Mouse (Mus musculus): ENCODE data around the gene Cept1.

The Cept1 gene

GRCm38 (mm10) chr3:106474210-106474609 is 73.4 kb downstream of the Cept1 start:
- no peaks in the 10 kb centered on the region for H3K36me3 ChIP-seq (ENCODE audit: insufficient read depth, low read length)
- no peaks in the 10 kb centered on the region for H3K27me3 ChIP-seq (ENCODE audit: insufficient read depth, low read length)
- TF ChIP-seq NANOG (IDR thresholded peaks at IDR 0.05; ENCODE audit: borderline replicate concordance, low read length) (no peak), CTCF (conservative IDR thresholded peaks at IDR 0.05; ENCODE audit: low read length) (no peak), POU5F1 (IDR thresholded peaks at IDR 0.05; ENCODE audit: borderline replicate concordance, low read length) (no peak)
- no peaks in the 10 kb centered on the region for H3K4me1 ChIP-seq (replicated peaks; ENCODE audit: low read depth, low read length)
- no peak overlapping the region for H3K4me3 ChIP-seq (replicated peaks; ENCODE audit: low read length)
- H3K9me3 ChIP-seq (ENCODE audit: low read length): no peaks in the 10 kb centered on the region

GRCm38 (mm10) chr3:106464750-106465149 is 82.9 kb downstream of the Cept1 start:
- Histone ChIP-seq H3K4me1 (replicated peaks; ENCODE audit: low read depth, low read length) (no peaks in the 10 kb centered on the region), H3K27me3 (ENCODE audit: insufficient read depth, low read length) (no peaks in the 10 kb centered on the region), H3K9me3 (ENCODE audit: low read length) (no peaks in the 10 kb centered on the region), H3K4me3 (replicated peaks; ENCODE audit: low read length) (no peak overlapping the region), H3K36me3 (ENCODE audit: insufficient read depth, low read length) (no peaks in the 10 kb centered on the region)
- no peak for TF ChIP-seq CTCF (conservative IDR thresholded peaks at IDR 0.05; ENCODE audit: low read length)
- no peak for TF ChIP-seq POU5F1 (IDR thresholded peaks at IDR 0.05; ENCODE audit: borderline replicate concordance, low read length)
- TF ChIP-seq NANOG (IDR thresholded peaks at IDR 0.05; ENCODE audit: borderline replicate concordance, low read length): no peak

- Histone ChIP-seq H3K9me3 (ENCODE audit: low read length) (no peaks in the 10 kb centered on the region), H3K4me3 (replicated peaks; ENCODE audit: low read length) (no peak overlapping the region), H3K27me3 (ENCODE audit: insufficient read depth, low read length) (no peaks in the 10 kb centered on the region), H3K36me3 (ENCODE audit: insufficient read depth, low read length) (no peaks in the 10 kb centered on the region), H3K4me1 (replicated peaks; ENCODE audit: low read depth, low read length) (no peaks in the 10 kb centered on the region)
- TF ChIP-seq POU5F1 (IDR thresholded peaks at IDR 0.05; ENCODE audit: borderline replicate concordance, low read length): no peak
Measured at GRCm38 (mm10) chr3:106462493-106462892, 85.1 kb downstream of the Cept1 start.

- no peaks in the 10 kb centered on the region for H3K36me3 ChIP-seq (ENCODE audit: insufficient read depth, low read length)
- H3K9me3 ChIP-seq (ENCODE audit: low read length): no peaks in the 10 kb centered on the region
- H3K27me3 ChIP-seq (ENCODE audit: insufficient read depth, low read length): no peaks in the 10 kb centered on the region
- no peaks in the 10 kb centered on the region for H3K4me1 ChIP-seq (replicated peaks; ENCODE audit: low read depth, low read length)
- no peak for TF ChIP-seq CTCF (conservative IDR thresholded peaks at IDR 0.05; ENCODE audit: low read length)
- TF ChIP-seq NANOG (IDR thresholded peaks at IDR 0.05; ENCODE audit: borderline replicate concordance, low read length): no peak
- TF ChIP-seq POU5F1 (IDR thresholded peaks at IDR 0.05; ENCODE audit: borderline replicate concordance, low read length): no peak
- no peak overlapping the region for H3K4me3 ChIP-seq (replicated peaks; ENCODE audit: low read length)
Measured at GRCm38 (mm10) chr3:106462059-106462470, 85.5 kb downstream of the Cept1 start.

- H3K27me3 ChIP-seq (ENCODE audit: insufficient read depth, low read length): no peaks in the 10 kb centered on the region
- TF ChIP-seq POU5F1 (IDR thresholded peaks at IDR 0.05; ENCODE audit: borderline replicate concordance, low read length): no peak
- TF ChIP-seq CTCF (conservative IDR thresholded peaks at IDR 0.05; ENCODE audit: low read length): no peak
- no peak for TF ChIP-seq NANOG (IDR thresholded peaks at IDR 0.05; ENCODE audit: borderline replicate concordance, low read length)
- H3K4me1 ChIP-seq (replicated peaks; ENCODE audit: low read depth, low read length): no peaks in the 10 kb centered on the region
- H3K4me3 ChIP-seq (replicated peaks; ENCODE audit: low read length): no peak overlapping the region
- no peaks in the 10 kb centered on the region for H3K9me3 ChIP-seq (ENCODE audit: low read length)
- no peaks in the 10 kb centered on the region for H3K36me3 ChIP-seq (ENCODE audit: insufficient read depth, low read length)
Measured at GRCm38 (mm10) chr3:106457298-106457869, 90.2 kb downstream of the Cept1 start.

- Histone ChIP-seq H3K4me1 (replicated peaks; ENCODE audit: low read depth, low read length) (no peaks in the 10 kb centered on the region), H3K27me3 (ENCODE audit: insufficient read depth, low read length) (no peaks in the 10 kb centered on the region), H3K9me3 (ENCODE audit: low read length) (no peaks in the 10 kb centered on the region), H3K36me3 (ENCODE audit: insufficient read depth, low read length) (no peaks in the 10 kb centered on the region), H3K4me3 (replicated peaks; ENCODE audit: low read length) (no peak overlapping the region)
- TF ChIP-seq POU5F1 (IDR thresholded peaks at IDR 0.05; ENCODE audit: borderline replicate concordance, low read length) (no peak), CTCF (conservative IDR thresholded peaks at IDR 0.05; ENCODE audit: low read length) (no peak), NANOG (IDR thresholded peaks at IDR 0.05; ENCODE audit: borderline replicate concordance, low read length) (no peak)
Measured at GRCm38 (mm10) chr3:106452616-106453015, 95.0 kb downstream of the Cept1 start.
